Mouse (Mus musculus): Measurements from ENCODE around the gene Fads3. TPM values are rescaled to one million over a fixed set of nuclear protein-coding genes. Genes with fewer than 3 reads are reported as not detected.

Gene Fads3
- total RNA-seq, 1 experiment from 2014 or later = 11.3 TPM

- DNase-seq = no peak
These were observed 29.0 kb downstream of the Fads3 start for GRCm38 (mm10) chr19:10070186-10070980.

- peak; percentile 70 for DNase-seq
These were observed 29.8 kb downstream of the Fads3 start for GRCm38 (mm10) chr19:10071166-10071565.

GRCm38 (mm10) chr19:10071892-10072291, 30.5 kb downstream of the Fads3 start:
- peak; percentile 28 for DNase-seq

GRCm38 (mm10) chr19:10073145-10073544, 31.8 kb downstream of the Fads3 start:
- DNase-seq = no peak

- no peak for DNase-seq
These were observed 37.0 kb downstream of the Fads3 start for GRCm38 (mm10) chr19:10078392-10078791.

GRCm38 (mm10) chr19:10080384-10080783, 39.0 kb downstream of the Fads3 start:
- peak; percentile 73 for DNase-seq

- DNase-seq = no peak
These were observed 40.7 kb downstream of the Fads3 start for GRCm38 (mm10) chr19:10082105-10082504.

- DNase-seq = no peak
These were observed 44.1 kb downstream of the Fads3 start for GRCm38 (mm10) chr19:10085454-10085853.

- no peak for DNase-seq
These were observed 45.6 kb downstream of the Fads3 start for GRCm38 (mm10) chr19:10086976-10087375.

GRCm38 (mm10) chr19:10093829-10094228, 52.5 kb downstream of the Fads3 start:
- no peak for DNase-seq

- no peak for DNase-seq
These were observed 53.3 kb downstream of the Fads3 start for GRCm38 (mm10) chr19:10094695-10095094.

- DNase-seq = no peak
These were observed 55.1 kb downstream of the Fads3 start for GRCm38 (mm10) chr19:10096371-10096876.

- DNase-seq = no peak
These were observed 56.5 kb downstream of the Fads3 start for GRCm38 (mm10) chr19:10097826-10098225.

- DNase-seq = peak; percentile 91
These were observed 59.3 kb downstream of the Fads3 start for GRCm38 (mm10) chr19:10100631-10101071.

GRCm38 (mm10) chr19:10101341-10102053, 60.1 kb downstream of the Fads3 start, which contains the start of gene Fads2:
TSS of gene Fads2 (minus strand) at chr19:10101746.
- peak; percentile 97 for DNase-seq

GRCm38 (mm10) chr19:10102054-10102700, 60.8 kb downstream of the Fads3 start:
- peak; percentile 50 for DNase-seq

GRCm38 (mm10) chr19:10104234-10104633, 62.9 kb downstream of the Fads3 start:
- no peak for DNase-seq

- DNase-seq = no peak
These were observed 63.7 kb downstream of the Fads3 start for GRCm38 (mm10) chr19:10105034-10105493.

- DNase-seq = no peak
These were observed 65.3 kb downstream of the Fads3 start for GRCm38 (mm10) chr19:10106634-10107033.

- DNase-seq = peak; percentile 70
These were observed 65.8 kb downstream of the Fads3 start for GRCm38 (mm10) chr19:10107051-10107611.

GRCm38 (mm10) chr19:10108129-10108528, 66.8 kb downstream of the Fads3 start:
- DNase-seq = peak; percentile 45

GRCm38 (mm10) chr19:10108666-10109065, 67.3 kb downstream of the Fads3 start:
- DNase-seq = no peak

Data from adrenal gland, postnatal 14 days (tissue).